Mouse (Mus musculus): ENCODE measurements at regions not wholly inside any gene's neighbourhood (a gene's known extent, or its start where the extent isn't known, plus 50 kb on each side); places are given as distances from the start of the nearest gene placed in this dataset.

DNA sequence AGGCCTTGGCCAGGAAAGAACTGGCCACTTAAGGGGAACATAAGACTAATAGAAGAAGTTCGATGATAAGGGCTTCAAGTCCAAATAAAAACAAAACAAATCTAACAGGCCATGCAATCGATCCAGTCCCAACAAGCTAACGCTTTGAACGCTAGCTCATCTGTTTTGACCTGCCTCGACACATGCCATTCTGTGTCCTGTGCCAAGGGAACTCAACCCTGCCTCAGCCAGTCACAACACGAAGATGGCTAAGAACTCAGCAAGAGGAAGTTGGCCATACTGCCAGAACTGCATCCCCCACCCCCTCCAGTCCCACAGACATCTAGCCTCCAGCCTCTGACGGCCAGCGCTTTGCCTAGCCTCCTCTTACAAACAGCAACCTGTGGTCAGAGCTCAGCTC lies 259.1 kb downstream of the Gm12728 start:
- no peak overlapping the region for H3K9ac ChIP-seq
- WGBS: 77% methylated on average over 8 of the region's 8 CpGs
- no peaks in the 10 kb centered on the region for H3K36me3 ChIP-seq
- no peaks in the 10 kb centered on the region for H3K9me3 ChIP-seq (replicated peaks)
- H3K4me2 ChIP-seq: no peak overlapping the region
- H3K27me3 ChIP-seq: no peaks in the 10 kb centered on the region
- no peak for ATAC-seq (replicated peaks; ENCODE audit: insufficient number of reproducible peaks, insufficient read depth, low FRiP score, low read depth)
- no peak overlapping the region for H3K4me3 ChIP-seq
- H3K4me1 ChIP-seq (replicated peaks): peaks cover 2% of the 10 kb centered on the region
- H3K27ac ChIP-seq: no peak overlapping the region

DNA sequence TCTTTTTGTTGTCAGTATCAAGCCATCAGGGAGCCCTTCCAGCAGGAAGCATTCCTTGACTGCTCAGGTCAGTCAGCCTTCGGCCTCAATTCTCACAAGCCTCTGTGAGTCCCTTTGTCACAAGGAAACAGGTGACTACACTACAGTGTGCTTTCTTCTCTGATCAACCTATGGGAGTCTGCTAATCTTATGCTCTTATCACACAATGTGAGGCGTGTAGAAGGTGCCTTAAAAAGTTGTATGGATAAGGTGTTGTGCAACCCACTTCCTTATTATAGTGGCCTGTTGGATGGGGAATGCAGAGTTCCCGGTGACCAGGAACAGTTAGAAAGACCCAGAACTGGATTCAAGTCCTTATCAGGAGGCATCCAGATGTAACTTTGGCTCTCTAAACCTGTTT lies 260.2 kb downstream of the Gm12728 start:
- no peak for ATAC-seq (replicated peaks; ENCODE audit: insufficient number of reproducible peaks, insufficient read depth, low FRiP score, low read depth)

DNA sequence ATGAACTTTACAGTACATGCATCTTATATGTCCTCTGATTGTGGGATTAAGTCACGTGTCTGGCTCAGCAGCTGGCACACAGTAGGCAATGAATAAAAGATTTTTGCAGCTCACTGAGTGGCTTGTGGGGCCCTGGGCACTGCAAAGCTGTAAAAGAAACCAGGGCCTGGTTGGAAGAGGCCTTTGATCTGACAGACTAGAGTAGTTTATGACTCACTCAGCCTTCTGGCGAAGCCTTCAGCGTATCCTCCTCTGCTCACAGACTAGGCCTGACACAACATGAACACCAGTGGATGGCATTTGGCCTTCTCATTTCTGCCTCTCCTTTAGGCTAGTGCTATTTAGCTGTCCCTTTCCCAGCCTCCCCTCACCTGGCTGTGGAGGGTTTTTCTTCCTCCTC lies 260.6 kb downstream of the Gm12728 start:
- 0 out of 2 replicates have a peak, but pooled peaks cover 4% of the 10 kb centered on the region for H3K4me1 ChIP-seq (replicated peaks)
- H3K9ac ChIP-seq: no peak overlapping the region
- H3K4me3 ChIP-seq: no peak overlapping the region
- H3K36me3 ChIP-seq: no peaks in the 10 kb centered on the region
- WGBS: 84% methylated on average over 3 of the region's 3 CpGs
- H3K27me3 ChIP-seq: no peaks in the 10 kb centered on the region
- H3K4me2 ChIP-seq: no peak overlapping the region
- no peaks in the 10 kb centered on the region for H3K9me3 ChIP-seq (replicated peaks)
- no peak for ATAC-seq (replicated peaks; ENCODE audit: insufficient number of reproducible peaks, insufficient read depth, low FRiP score, low read depth)
- no peak overlapping the region for H3K27ac ChIP-seq

More for the DNA sequence above, 260.2 kb downstream of the Gm12728 start:
- H3K9me3 ChIP-seq (replicated peaks): no peaks in the 10 kb centered on the region
- H3K9ac ChIP-seq: no peak overlapping the region
- no peak overlapping the region for H3K27ac ChIP-seq
- H3K4me1 ChIP-seq (replicated peaks): 0 out of 2 replicates have a peak, but pooled peaks cover 4% of the 10 kb centered on the region
- no peaks in the 10 kb centered on the region for H3K27me3 ChIP-seq
- no peaks in the 10 kb centered on the region for H3K36me3 ChIP-seq
- H3K4me2 ChIP-seq: no peak overlapping the region
- no peak overlapping the region for H3K4me3 ChIP-seq
- WGBS: 63% methylated on average over 3 of the region's 3 CpGs

DNA sequence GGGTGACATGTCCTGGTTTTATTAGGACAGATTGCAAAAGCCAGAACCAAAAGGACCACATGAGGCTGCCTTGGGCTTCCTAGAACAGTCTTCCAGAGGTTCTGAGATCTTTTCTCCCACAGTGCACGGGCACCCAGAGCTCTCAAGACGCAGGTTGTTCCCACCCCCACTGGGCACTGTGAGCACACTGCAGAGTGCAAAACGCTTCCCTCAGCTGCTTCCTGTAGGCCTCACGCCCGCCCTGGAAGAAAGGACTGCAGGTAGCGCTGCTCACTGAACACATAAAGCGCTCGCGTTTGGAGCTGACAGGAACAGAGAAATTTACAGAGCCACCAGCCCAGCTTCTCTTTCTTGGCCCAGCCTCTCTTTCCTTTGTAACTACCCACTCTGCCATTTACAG lies 262.5 kb upstream of the Usp24 start:
- ATAC-seq (replicated peaks; ENCODE audit: insufficient number of reproducible peaks, insufficient read depth, low FRiP score, low read depth): no peak
- 58% methylated on average over 9 of the region's 9 CpGs for WGBS
- Histone ChIP-seq H3K27ac (no peak overlapping the region), H3K4me3 (no peak overlapping the region), H3K36me3 (no peaks in the 10 kb centered on the region), H3K9me3 (replicated peaks) (no peaks in the 10 kb centered on the region), H3K9ac (no peak overlapping the region), H3K4me2 (no peak overlapping the region), H3K27me3 (no peaks in the 10 kb centered on the region), H3K4me1 (replicated peaks) (0 out of 2 replicates have a peak, but pooled peaks cover 4% of the 10 kb centered on the region)

DNA sequence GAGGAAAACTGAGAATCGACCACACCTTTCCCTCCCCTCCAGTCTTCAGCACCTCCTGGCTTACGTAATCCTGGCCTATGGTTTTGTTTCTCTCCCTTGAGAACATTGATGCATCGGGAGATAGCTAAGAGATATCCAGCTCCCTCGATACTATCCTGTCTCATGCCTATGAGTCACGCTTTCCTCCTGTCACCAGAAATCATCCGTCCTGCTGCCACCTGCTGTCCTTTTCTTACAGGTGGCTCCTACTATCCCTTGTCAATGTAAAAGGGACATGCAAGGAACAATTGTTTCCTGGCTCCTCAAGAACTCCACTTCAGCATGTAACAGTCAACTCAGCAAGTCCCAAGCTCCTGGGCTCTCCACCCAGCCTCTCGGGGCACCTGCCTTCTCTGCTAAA lies 261.7 kb upstream of the Usp24 start:
- no peak for ATAC-seq (replicated peaks; ENCODE audit: insufficient number of reproducible peaks, insufficient read depth, low FRiP score, low read depth)
- 40% methylated on average over 7 of the region's 7 CpGs for WGBS
- H3K4me2 ChIP-seq: no peak overlapping the region
- H3K27me3 ChIP-seq: no peaks in the 10 kb centered on the region
- 0 out of 2 replicates have a peak, but pooled peaks cover 4% of the 10 kb centered on the region for H3K4me1 ChIP-seq (replicated peaks)
- H3K27ac ChIP-seq: no peak overlapping the region
- H3K36me3 ChIP-seq: no peaks in the 10 kb centered on the region
- no peak overlapping the region for H3K4me3 ChIP-seq
- no peaks in the 10 kb centered on the region for H3K9me3 ChIP-seq (replicated peaks)
- H3K9ac ChIP-seq: no peak overlapping the region

DNA sequence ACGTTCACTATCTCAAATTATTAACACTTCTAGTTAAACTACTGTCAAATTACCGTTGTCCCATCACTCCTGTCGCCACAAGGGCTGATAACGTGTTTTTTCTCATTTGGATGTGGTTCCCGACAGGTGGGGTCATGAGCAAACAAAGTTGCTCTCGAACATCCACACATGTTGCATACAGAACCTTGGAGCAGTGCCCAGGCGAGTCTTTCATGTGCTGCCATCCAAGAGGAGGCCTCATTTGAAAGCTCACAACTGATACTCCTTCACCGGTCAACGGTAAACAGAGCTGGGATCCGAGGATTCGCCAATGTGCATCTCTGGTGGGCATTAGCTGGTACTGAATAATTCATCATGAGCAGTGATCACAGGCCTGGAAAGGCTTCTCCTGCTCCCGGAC lies 253.4 kb upstream of the Usp24 start:
- WGBS: 72% methylated on average over 12 of the region's 12 CpGs
- Histone ChIP-seq H3K4me1 (replicated peaks) (no peaks in the 10 kb centered on the region), H3K27ac (no peak overlapping the region), H3K9ac (no peak overlapping the region), H3K36me3 (no peaks in the 10 kb centered on the region), H3K4me3 (no peak overlapping the region), H3K27me3 (peaks cover 6% of the 10 kb centered on the region; the same call in 1 of the 2 replicates), H3K9me3 (replicated peaks) (0 out of 2 replicates have a peak, but pooled peaks cover 5% of the 10 kb centered on the region), H3K4me2 (no peak overlapping the region)
- no peak for ATAC-seq (replicated peaks; ENCODE audit: insufficient number of reproducible peaks, insufficient read depth, low FRiP score, low read depth)

DNA sequence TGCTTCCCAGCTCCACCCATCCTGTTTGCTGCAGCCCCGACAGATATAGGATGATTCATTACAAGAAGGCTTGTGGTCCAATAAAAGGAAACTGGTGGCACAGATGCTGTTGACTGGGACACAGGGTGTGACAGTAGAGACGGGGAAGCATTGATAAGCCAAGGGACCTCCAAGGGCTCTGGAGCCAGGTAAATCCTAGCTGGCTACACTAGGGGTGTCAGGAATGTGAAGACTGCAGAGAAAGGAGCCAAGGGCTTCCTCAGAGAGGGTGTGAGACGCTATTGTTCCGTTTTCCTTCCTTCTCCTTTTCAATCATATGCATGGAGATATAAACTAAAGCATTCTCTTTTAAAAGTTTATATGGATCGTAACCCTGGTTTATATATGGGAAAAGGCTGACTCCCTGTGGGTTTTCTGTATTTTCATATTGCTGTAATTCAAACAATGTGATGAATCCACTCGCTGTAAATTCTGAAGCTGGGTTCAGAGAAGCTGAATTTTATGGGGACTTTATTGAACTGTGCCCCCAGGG lies 252.1 kb upstream of the Usp24 start:
- 50% methylated on average over 6 of the region's 6 CpGs for WGBS
- Histone ChIP-seq H3K4me2 (no peak overlapping the region), H3K4me3 (no peak overlapping the region), H3K27me3 (peaks cover 6% of the 10 kb centered on the region; the same call in 1 of the 2 replicates), H3K9me3 (replicated peaks) (0 out of 2 replicates have a peak, but pooled peaks cover 5% of the 10 kb centered on the region), H3K36me3 (no peaks in the 10 kb centered on the region), H3K27ac (no peak overlapping the region), H3K4me1 (replicated peaks) (no peaks in the 10 kb centered on the region), H3K9ac (no peak overlapping the region)
- ATAC-seq (replicated peaks; ENCODE audit: insufficient number of reproducible peaks, insufficient read depth, low FRiP score, low read depth): no peak

DNA sequence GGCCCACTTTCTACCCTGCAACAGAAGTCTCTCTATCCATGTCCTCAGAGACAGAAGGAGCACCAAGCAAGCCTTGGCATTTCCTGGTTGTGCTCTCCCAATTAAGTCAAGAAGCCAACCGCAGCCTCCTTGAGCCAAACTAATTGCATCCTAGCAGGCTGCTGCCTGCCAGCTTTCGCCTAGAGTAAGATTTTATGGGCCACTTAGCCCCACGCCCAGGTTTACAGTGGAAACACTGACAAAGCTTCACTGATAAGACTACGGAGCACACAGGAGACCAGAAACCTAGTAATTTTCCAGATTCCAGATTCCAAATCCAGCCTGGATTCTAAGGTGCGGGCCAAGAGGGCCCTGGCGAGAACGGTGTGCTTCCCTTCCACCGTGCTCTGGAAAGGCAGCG lies 249.0 kb upstream of the Usp24 start:
- no peak for ATAC-seq (replicated peaks; ENCODE audit: insufficient number of reproducible peaks, insufficient read depth, low FRiP score, low read depth)

DNA sequence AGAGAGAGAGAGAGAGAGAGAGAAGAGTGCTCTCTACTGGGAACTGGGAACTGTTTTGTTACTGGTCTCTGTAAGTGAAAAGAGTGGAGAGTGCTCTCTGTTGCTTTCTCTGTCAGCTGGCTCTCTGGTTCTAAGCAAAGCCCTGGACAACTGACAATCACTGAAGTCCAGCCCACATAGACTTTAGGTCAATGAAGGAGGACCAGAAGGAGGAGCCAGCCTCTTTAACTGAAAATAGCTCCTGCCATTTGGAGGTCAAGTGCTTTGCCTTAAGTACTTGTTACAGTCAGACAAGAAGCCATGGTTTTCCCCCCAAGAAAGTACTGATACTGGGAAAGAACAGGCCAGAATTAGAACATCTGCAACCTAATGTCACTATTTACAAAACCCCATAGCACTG lies 232.5 kb upstream of the Usp24 start:
- no peak for ATAC-seq (replicated peaks; ENCODE audit: insufficient number of reproducible peaks, insufficient read depth, low FRiP score, low read depth)
- Histone ChIP-seq H3K9ac (no peak overlapping the region), H3K27me3 (no peaks in the 10 kb centered on the region), H3K9me3 (replicated peaks) (no peaks in the 10 kb centered on the region), H3K36me3 (no peaks in the 10 kb centered on the region), H3K4me3 (no peak overlapping the region), H3K4me2 (no peak overlapping the region), H3K4me1 (replicated peaks) (no peaks in the 10 kb centered on the region), H3K27ac (no peak overlapping the region)

More for the DNA sequence above, 249.0 kb upstream of the Usp24 start:
- Histone ChIP-seq H3K27ac (no peak overlapping the region), H3K4me3 (no peak overlapping the region), H3K27me3 (peaks cover 6% of the 10 kb centered on the region; the same call in 1 of the 2 replicates), H3K36me3 (no peaks in the 10 kb centered on the region), H3K9ac (no peak overlapping the region), H3K4me1 (replicated peaks) (no peaks in the 10 kb centered on the region), H3K4me2 (no peak overlapping the region), H3K9me3 (replicated peaks) (no peaks in the 10 kb centered on the region)
- 65% methylated on average over 9 of the region's 9 CpGs for WGBS

DNA sequence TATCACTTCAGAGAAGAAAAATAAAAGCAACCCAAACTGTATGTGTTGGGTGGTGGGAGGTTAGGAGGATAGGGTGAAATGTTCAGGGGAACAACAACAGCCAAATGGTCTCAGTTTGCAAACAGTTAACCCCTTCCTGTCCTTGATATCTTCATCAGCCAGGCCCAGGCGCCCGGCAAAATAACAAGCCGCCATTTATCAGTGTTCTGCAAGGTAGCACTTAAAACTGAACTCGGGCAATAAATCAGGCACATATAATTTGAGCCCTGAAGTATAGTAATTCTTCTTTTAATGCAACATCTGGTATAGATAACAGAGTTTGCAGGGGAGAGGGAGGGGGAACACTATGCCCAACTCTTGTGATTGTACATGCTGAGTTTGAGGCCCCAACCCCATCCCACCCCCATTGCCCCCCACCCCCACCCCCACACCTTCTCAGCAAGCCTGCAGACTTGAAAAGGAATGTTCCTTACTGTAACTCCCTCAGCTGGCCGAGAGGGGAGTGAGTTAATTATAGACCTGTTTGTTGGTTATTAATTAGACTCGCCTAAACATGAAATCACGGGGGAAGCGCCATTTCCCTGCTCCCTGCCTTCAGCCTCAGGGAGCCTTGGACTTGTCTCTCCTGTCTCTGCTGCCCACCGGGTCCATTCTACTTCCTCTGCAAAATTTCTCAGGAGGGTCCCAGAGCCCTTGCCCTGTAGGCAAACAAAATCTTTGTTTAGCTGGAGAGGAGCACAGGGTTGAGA lies 223.9 kb upstream of the Usp24 start:
- H3K36me3 ChIP-seq: no peaks in the 10 kb centered on the region
- H3K9ac ChIP-seq: no peak overlapping the region
- H3K4me3 ChIP-seq: no peak overlapping the region
- no peaks in the 10 kb centered on the region for H3K9me3 ChIP-seq (replicated peaks)
- no peaks in the 10 kb centered on the region for H3K27me3 ChIP-seq
- H3K4me2 ChIP-seq: no peak overlapping the region
- no peak overlapping the region for H3K27ac ChIP-seq
- WGBS: 41% methylated on average over 9 of the region's 9 CpGs
- H3K4me1 ChIP-seq (replicated peaks): peaks cover 3% of the 10 kb centered on the region; the same call in 1 of the 2 replicates
- no peak for ATAC-seq (replicated peaks; ENCODE audit: insufficient number of reproducible peaks, insufficient read depth, low FRiP score, low read depth)

DNA sequence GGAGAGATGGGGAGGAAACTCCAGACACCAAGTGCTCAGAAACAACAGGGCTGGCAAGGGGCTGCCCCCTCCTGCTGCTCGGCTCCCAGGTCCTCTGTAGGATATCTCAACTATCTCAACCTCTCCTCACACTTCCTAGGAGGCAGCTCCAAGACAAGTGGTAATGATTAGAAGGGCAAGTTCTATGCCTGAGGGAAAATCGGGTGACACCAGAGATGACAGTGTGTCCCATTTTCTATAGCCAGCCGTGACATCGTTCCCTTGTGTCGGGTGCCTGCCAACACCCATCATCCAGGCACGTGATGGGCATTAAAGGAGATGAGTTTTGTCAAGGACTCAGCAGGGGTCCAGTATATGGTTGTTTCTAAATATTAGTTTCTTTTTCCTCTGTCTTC lies 223.3 kb upstream of the Usp24 start:
- Histone ChIP-seq H3K9me3 (replicated peaks) (no peaks in the 10 kb centered on the region), H3K36me3 (no peaks in the 10 kb centered on the region), H3K9ac (no peak overlapping the region), H3K27me3 (no peaks in the 10 kb centered on the region), H3K27ac (no peak overlapping the region), H3K4me3 (no peak overlapping the region), H3K4me1 (replicated peaks) (peaks cover 3% of the 10 kb centered on the region; the same call in 1 of the 2 replicates), H3K4me2 (no peak overlapping the region)
- no peak for ATAC-seq (replicated peaks; ENCODE audit: insufficient number of reproducible peaks, insufficient read depth, low FRiP score, low read depth)
- WGBS: 68% methylated on average over 6 of the region's 6 CpGs

DNA sequence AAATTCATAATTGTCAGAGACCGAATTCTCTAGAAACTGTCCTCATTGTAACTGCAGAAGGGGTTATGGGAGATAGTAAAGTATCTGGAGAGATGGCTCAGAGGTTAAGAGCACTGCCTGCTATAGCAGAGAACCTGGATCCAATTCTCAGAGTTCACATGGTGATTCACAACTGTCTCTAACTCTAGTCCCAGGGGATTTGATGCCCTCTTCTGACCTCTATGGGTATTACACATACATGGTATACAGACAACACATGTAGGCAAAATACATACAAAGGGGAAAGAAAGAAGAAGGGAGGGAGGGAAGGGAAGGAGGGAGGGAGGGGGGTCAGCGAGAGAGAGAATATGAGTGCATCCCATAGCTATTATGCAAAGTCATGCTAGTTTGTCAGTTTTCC lies 222.8 kb upstream of the Usp24 start:
- no peak overlapping the region for H3K4me2 ChIP-seq
- no peak overlapping the region for H3K27ac ChIP-seq
- no peaks in the 10 kb centered on the region for H3K9me3 ChIP-seq (replicated peaks)
- H3K36me3 ChIP-seq: no peaks in the 10 kb centered on the region
- H3K27me3 ChIP-seq: no peaks in the 10 kb centered on the region
- no peak overlapping the region for H3K9ac ChIP-seq
- WGBS: 87% methylated on average over 2 of the region's 2 CpGs
- ATAC-seq (replicated peaks; ENCODE audit: insufficient number of reproducible peaks, insufficient read depth, low FRiP score, low read depth): no peak
- H3K4me3 ChIP-seq: no peak overlapping the region
- H3K4me1 ChIP-seq (replicated peaks): peaks cover 3% of the 10 kb centered on the region; the same call in 1 of the 2 replicates

All from heart, embryonic 15.5 days (tissue).